Comparison of ENCODE assay signal across 24 mouse cellular contexts in genomic region chr9:35128564-35128963, GRCm38 (mm10). TPM values are rescaled to one million over a fixed set of nuclear protein-coding genes. Genes with fewer than 3 reads are reported as not detected.
DNase-seq lines count a peak whose midpoint lies in the region; ATAC-seq and TF ChIP-seq lines count a peak whose summit lies in the region.
"Had no signal": no experiment of that assay in that cellular context is flagged by ENCODE, and none has a peak within 500 bp of the region (broad histone marks: within the 10 kb centered on the region; RNA-seq: fewer than 3 reads in every experiment).

No protein-coding gene starts in this region.

- H3K4me1 ChIP-seq in heart, adult 2 months (ENCODE audit: control insufficient read depth, insufficient read depth, low read length), result peaks cover 33% of the 10 kb centered on the region
- H3K4me1 ChIP-seq in liver, embryonic 12.5 days, result peaks cover 62% of the 10 kb centered on the region
- H3K4me1 ChIP-seq in liver, embryonic 11.5 days (replicated peaks; ENCODE audit: control insufficient read depth, insufficient read depth, low read length), result peaks cover 18% of the 10 kb centered on the region
- peaks cover 34% of the 10 kb centered on the region for H3K4me1 ChIP-seq in brown adipose tissue, adult 24 weeks (ENCODE audit: control insufficient read depth, insufficient read depth, insufficient read length, low read length)
- peaks cover 57% of the 10 kb centered on the region for H3K4me1 ChIP-seq in liver, embryonic 15.5 days (replicated peaks)
- H3K4me1 ChIP-seq: embryonic facial prominence, embryonic 13.5 days; forebrain, embryonic 10.5 days; midbrain, embryonic 12.5 days; neural tube, embryonic 12.5 days had no signal

- peak overlapping the region; percentile 78 for H3K27ac ChIP-seq in heart, adult 2 months
- 0 out of 2 replicates have a peak overlapping the region, but pooled peaks have one; percentile 28 for H3K27ac ChIP-seq in liver, embryonic 12.5 days
- H3K27ac ChIP-seq in liver, embryonic 11.5 days (ENCODE audit: low read depth, low read length), result no peak overlapping the region
- peak overlapping the region; percentile 15 for H3K27ac ChIP-seq in brown adipose tissue, adult 24 weeks (replicated peaks; ENCODE audit: low read depth, low read length)
- H3K27ac ChIP-seq in liver, embryonic 15.5 days (replicated peaks), result peak overlapping the region; percentile 62; the same call in 1 of the 2 replicates
- H3K27ac ChIP-seq: embryonic facial prominence, embryonic 13.5 days; hindbrain, embryonic 14.5 days; limb, embryonic 12.5 days; midbrain, embryonic 12.5 days; neural tube, embryonic 12.5 days had no signal

- intact Hi-C loops in heart, adult 2 months (cut with DNase I), result no loop called here
- intact Hi-C loops in heart, postnatal 14 days (cut with DNase I), result no loop called here

- H3K9me3 ChIP-seq in liver, embryonic 12.5 days (replicated peaks), result no peaks in the 10 kb centered on the region
- no peaks in the 10 kb centered on the region for H3K9me3 ChIP-seq in liver, embryonic 11.5 days (ENCODE audit: control insufficient read depth, low read length)
- no peaks in the 10 kb centered on the region for H3K9me3 ChIP-seq in liver, embryonic 15.5 days (replicated peaks)
- H3K9me3 ChIP-seq: embryonic facial prominence, embryonic 13.5 days; forebrain, embryonic 10.5 days; limb, embryonic 12.5 days; megakaryocyte, embryonic 14.5 days; midbrain, embryonic 12.5 days; neural tube, embryonic 12.5 days had no signal

- H3K4me3 ChIP-seq in heart, adult 2 months, result peak overlapping the region; percentile 19; the same call in 1 of the 2 replicates
- no peak overlapping the region for H3K4me3 ChIP-seq in liver, embryonic 12.5 days
- H3K4me3 ChIP-seq in liver, embryonic 11.5 days (ENCODE audit: low read depth, low read length), result no peak overlapping the region
- no peak overlapping the region for H3K4me3 ChIP-seq in brown adipose tissue, adult 24 weeks (ENCODE audit: insufficient read depth, low read depth, low read length)
- H3K4me3 ChIP-seq in liver, embryonic 15.5 days (replicated peaks), result no peak overlapping the region
- H3K4me3 ChIP-seq: embryonic facial prominence, embryonic 13.5 days; forebrain, embryonic 10.5 days; limb, embryonic 12.5 days; megakaryocyte, embryonic 14.5 days; midbrain, embryonic 12.5 days; myocyte; neural tube, embryonic 12.5 days had no signal

- no peak overlapping the region for H3K9ac ChIP-seq in heart, adult 2 months (ENCODE audit: low read depth, low read length)
- H3K9ac ChIP-seq in liver, embryonic 12.5 days, result no peak overlapping the region
- no peak overlapping the region for H3K9ac ChIP-seq in liver, embryonic 11.5 days (ENCODE audit: low read depth, low read length)
- no peak overlapping the region for H3K9ac ChIP-seq in liver, embryonic 15.5 days
- H3K9ac ChIP-seq: embryonic facial prominence, embryonic 13.5 days; forebrain, postnatal 0 days; hindbrain, embryonic 14.5 days; limb, embryonic 12.5 days; midbrain, embryonic 12.5 days; neural tube, embryonic 12.5 days had no signal

- TF ChIP-seq EP300 in heart, adult 2 months (IDR thresholded peaks at IDR 0.05; ENCODE audit: insufficient read depth, low read depth, low read length), result no peak

- no peak for TF ChIP-seq POLR2A in heart, adult 2 months (IDR thresholded peaks at IDR 0.05; ENCODE audit: insufficient read depth, low read depth, low read length)

- no peaks in the 10 kb centered on the region for H3K79me2 ChIP-seq in heart, adult 2 months (replicated peaks; ENCODE audit: control insufficient read depth, insufficient read depth, low read length)

- DNase-seq in heart, adult 2 months, result no peak
- DNase-seq in heart, postnatal 14 days, result no peak
- no peak for DNase-seq in liver, embryonic 11.5 days (ENCODE audit: low spot score)
- no peak for DNase-seq in adrenal gland, postnatal 14 days
- DNase-seq: adrenal gland, postnatal 10 days; cerebellum, adult 18-20 months; cerebellum, postnatal 10 days; forebrain, postnatal 0 days; gastrocnemius, postnatal 10 days; right cerebral cortex, adult 18-20 months; thymus, postnatal 4 days had no signal

- H3K4me2 ChIP-seq in liver, embryonic 12.5 days, result no peak overlapping the region
- H3K4me2 ChIP-seq in liver, embryonic 11.5 days, result no peak overlapping the region
- no peak overlapping the region for H3K4me2 ChIP-seq in liver, embryonic 15.5 days
- H3K4me2 ChIP-seq: embryonic facial prominence, embryonic 13.5 days; heart, embryonic 11.5 days; hindbrain, embryonic 14.5 days; limb, embryonic 12.5 days; midbrain, embryonic 12.5 days; neural tube, embryonic 12.5 days had no signal

- WGBS in heart, adult 2 months, result 62% methylated on average over 3 of the region's 3 CpGs
- 91% methylated on average over 3 of the region's 3 CpGs for WGBS in liver, embryonic 12.5 days (ENCODE audit: insufficient replicate concordance)
- WGBS in liver, embryonic 11.5 days, result 89% methylated on average over 3 of the region's 3 CpGs
- WGBS in liver, embryonic 15.5 days (ENCODE audit: insufficient replicate concordance), result 72% methylated on average over 3 of the region's 3 CpGs

- no peak for TF ChIP-seq CTCF in heart, adult 2 months (IDR thresholded peaks at IDR 0.05)

- no peak for ATAC-seq in liver, embryonic 12.5 days
- ATAC-seq in liver, embryonic 11.5 days (replicated peaks; ENCODE audit: low FRiP score), result no peak
- ATAC-seq in liver, embryonic 15.5 days (ENCODE audit: insufficient read depth), result no peak
- ATAC-seq: forebrain, postnatal 0 days; Patski had no signal

- H3K27me3 ChIP-seq in heart, adult 2 months (ENCODE audit: control insufficient read depth, insufficient read depth, low read length), result no peaks in the 10 kb centered on the region
- no peaks in the 10 kb centered on the region for H3K27me3 ChIP-seq in liver, embryonic 12.5 days (replicated peaks)
- H3K27me3 ChIP-seq in liver, embryonic 11.5 days (replicated peaks; ENCODE audit: control insufficient read depth, insufficient read depth, low read length), result no peaks in the 10 kb centered on the region
- no peaks in the 10 kb centered on the region for H3K27me3 ChIP-seq in liver, embryonic 15.5 days
- H3K27me3 ChIP-seq: embryonic facial prominence, embryonic 13.5 days; limb, embryonic 12.5 days; megakaryocyte, embryonic 14.5 days; midbrain, embryonic 12.5 days; neural tube, embryonic 12.5 days; Patski had no signal

- peaks cover 3% of the 10 kb centered on the region; the same call in 1 of the 2 replicates for H3K36me3 ChIP-seq in heart, adult 2 months (ENCODE audit: control insufficient read depth, insufficient read depth, low read length)
- peaks cover 71% of the 10 kb centered on the region for H3K36me3 ChIP-seq in liver, embryonic 12.5 days
- H3K36me3 ChIP-seq in liver, embryonic 11.5 days (ENCODE audit: control insufficient read depth, insufficient read depth, low read length), result peaks cover 14% of the 10 kb centered on the region; the same call in 1 of the 2 replicates
- peaks cover 68% of the 10 kb centered on the region for H3K36me3 ChIP-seq in liver, embryonic 15.5 days (replicated peaks)

RNA-seq across cellular contexts. Expression of gene St3gal4, which starts 9.5 kb away (rescaled TPM):
- 10 to 100 TPM; 26.1 to 29.5 TPM for total RNA-seq in heart, adult 2 months (2021)
- 8.6 and 11.9 TPM in 2 replicates for polyA plus RNA-seq in heart, adult 2 months (2012; rRNA removed)
- total RNA-seq in heart, postnatal 14 days (2021), result 10 to 100 TPM; 36.2 to 38.3 TPM
- 27.9 and 30.1 TPM in 2 replicates for polyA plus RNA-seq in liver, embryonic 12.5 days (2016; fragmentation: Nextera tagmentation; extraction: Ambion mirVana)
- polyA plus RNA-seq in liver, embryonic 11.5 days (2014; fragmentation: Nextera tagmentation; extraction: Ambion mirVana), result 34.8 and 40.1 TPM in 2 replicates
- polyA plus RNA-seq in brown adipose tissue, adult 24 weeks (2012; ENCODE audit: insufficient read depth, insufficient read length, missing spikeins), result 14.2 and 15.2 TPM in 2 replicates
- 24.2 and 24.7 TPM in 2 replicates for polyA plus RNA-seq in liver, embryonic 15.5 days (2015; fragmentation: Nextera tagmentation; extraction: Ambion mirVana)
- 32.7 and 36.9 TPM in 2 replicates for total RNA-seq in adrenal gland, postnatal 14 days (2021)

RNA-seq across cellular contexts. Expression of gene Dcps, which starts 47.3 kb away (rescaled TPM):
- 10 to 100 TPM; 14.4 to 15.1 TPM for total RNA-seq in heart, adult 2 months (2021)
- 21.3 and 25.5 TPM in 2 replicates for polyA plus RNA-seq in heart, adult 2 months (2012; rRNA removed)
- 10 to 100 TPM; 14.2 to 17.1 TPM for total RNA-seq in heart, postnatal 14 days (2021)
- 65.9 and 66.0 TPM in 2 replicates for polyA plus RNA-seq in liver, embryonic 12.5 days (2016; fragmentation: Nextera tagmentation; extraction: Ambion mirVana)
- 90.9 and 95.2 TPM in 2 replicates for polyA plus RNA-seq in liver, embryonic 11.5 days (2014; fragmentation: Nextera tagmentation; extraction: Ambion mirVana)
- 12.6 and 17.4 TPM in 2 replicates for polyA plus RNA-seq in brown adipose tissue, adult 24 weeks (2012; ENCODE audit: insufficient read depth, insufficient read length, missing spikeins)
- polyA plus RNA-seq in liver, embryonic 15.5 days (2015; fragmentation: Nextera tagmentation; extraction: Ambion mirVana), result 49.2 and 50.0 TPM in 2 replicates
- total RNA-seq in adrenal gland, postnatal 14 days (2021), result 23.2 and 25.2 TPM in 2 replicates
